Mouse (Mus musculus): Measurements from ENCODE around the gene Cln3. TPM values are rescaled to one million over a fixed set of nuclear protein-coding genes. Genes with fewer than 3 reads are reported as not detected.

Gene Cln3
- polyA plus RNA-seq, 1 experiment from 2014 or later, result 34.0 TPM

- H3K27ac ChIP-seq, result no peak overlapping the region
- no peaks in the 10 kb centered on the region for H3K36me3 ChIP-seq
- peak overlapping the region; percentile 50 for H3K4me2 ChIP-seq
- 0 out of 2 replicates have a peak overlapping the region, but pooled peaks have one; percentile 20 for H3K4me3 ChIP-seq
- H3K4me1 ChIP-seq, result peaks cover 11% of the 10 kb centered on the region
- WGBS, result 4% methylated on average over 16 of the region's 16 CpGs
- H3K9ac ChIP-seq, result peak overlapping the region; percentile 49
- H3K27me3 ChIP-seq, result peaks cover 29% of the 10 kb centered on the region
- H3K9me3 ChIP-seq, result no peaks in the 10 kb centered on the region
- 0 out of 2 replicates have a peak, but pooled peaks have one; percentile 12 for ATAC-seq (ENCODE audit: insufficient number of reproducible peaks, insufficient read depth, low FRiP score, low TSS enrichment, low read depth)
These were observed 2.2 kb upstream of the Cln3 start for GRCm38 (mm10) chr7:126587779-126588178.

GRCm38 (mm10) chr7:126586839-126587238 is 1.2 kb upstream of the Cln3 start:
- H3K9me3 ChIP-seq, result no peaks in the 10 kb centered on the region
- H3K27ac ChIP-seq, result no peak overlapping the region
- H3K4me3 ChIP-seq, result no peak overlapping the region
- no peak for ATAC-seq (ENCODE audit: insufficient number of reproducible peaks, insufficient read depth, low FRiP score, low TSS enrichment, low read depth)
- peaks cover 17% of the 10 kb centered on the region for H3K4me1 ChIP-seq
- no peak overlapping the region for H3K9ac ChIP-seq
- H3K4me2 ChIP-seq, result no peak overlapping the region
- H3K27me3 ChIP-seq, result peaks cover 29% of the 10 kb centered on the region
- WGBS, result 55% methylated on average over 8 of the region's 8 CpGs
- H3K36me3 ChIP-seq, result no peaks in the 10 kb centered on the region

GRCm38 (mm10) chr7:126584506-126584977 is 1.1 kb downstream of the Cln3 start, which contains the start of gene Apobr:
Apobr (plus strand) TSS chr7:126584942.
- peak within 1 kb of the TSS; percentile 60 for H3K4me3 ChIP-seq
- peaks cover 29% of the 10 kb centered on the region for H3K27me3 ChIP-seq
- H3K27ac ChIP-seq, result no peak within 1 kb of the TSS
- H3K9ac ChIP-seq, result no peak within 1 kb of the TSS
- WGBS, result 76% methylated on average over 8 of the region's 8 CpGs
- peaks cover 5% of the 10 kb centered on the region; the same call in 1 of the 2 replicates for H3K36me3 ChIP-seq
- no peak for ATAC-seq (ENCODE audit: insufficient number of reproducible peaks, insufficient read depth, low FRiP score, low TSS enrichment, low read depth)
- peak within 1 kb of the TSS; percentile 88 for H3K4me2 ChIP-seq
- peaks cover 25% of the 10 kb centered on the region for H3K4me1 ChIP-seq
- H3K9me3 ChIP-seq, result no peaks in the 10 kb centered on the region

- H3K36me3 ChIP-seq, result peaks cover 8% of the 10 kb centered on the region
- peak overlapping the region; percentile 60 for H3K4me3 ChIP-seq
- peak overlapping the region; percentile 88 for H3K4me2 ChIP-seq
- peak overlapping the region; percentile 81; the same call in 1 of the 2 replicates for H3K27ac ChIP-seq
- ATAC-seq (ENCODE audit: insufficient number of reproducible peaks, insufficient read depth, low FRiP score, low TSS enrichment, low read depth), result no peak
- peaks cover 25% of the 10 kb centered on the region for H3K4me1 ChIP-seq
- peak overlapping the region; percentile 72 for H3K9ac ChIP-seq
- H3K9me3 ChIP-seq, result no peaks in the 10 kb centered on the region
- peaks cover 29% of the 10 kb centered on the region for H3K27me3 ChIP-seq
- WGBS, result 58% methylated on average over 6 of the region's 6 CpGs
These were observed 1.9 kb downstream of the Cln3 start for GRCm38 (mm10) chr7:126583761-126584160.

- ATAC-seq (ENCODE audit: insufficient number of reproducible peaks, insufficient read depth, low FRiP score, low TSS enrichment, low read depth), result peak; percentile 81; the same call in 1 of the 2 replicates
- Histone ChIP-seq H3K9me3 (no peaks in the 10 kb centered on the region), H3K27ac (peak overlapping the region; percentile 81), H3K9ac (peak overlapping the region; percentile 72), H3K4me1 (peaks cover 23% of the 10 kb centered on the region), H3K4me3 (peak overlapping the region; percentile 60), H3K27me3 (peaks cover 29% of the 10 kb centered on the region), H3K36me3 (peaks cover 13% of the 10 kb centered on the region), H3K4me2 (peak overlapping the region; percentile 88)
- 2% methylated on average over 22 of the region's 22 CpGs for WGBS
These were observed 2.3 kb downstream of the Cln3 start for GRCm38 (mm10) chr7:126583251-126583709.

- peaks cover 18% of the 10 kb centered on the region for H3K36me3 ChIP-seq
- peaks cover 18% of the 10 kb centered on the region for H3K4me1 ChIP-seq
- H3K9ac ChIP-seq, result peak overlapping the region; percentile 72
- H3K4me2 ChIP-seq, result peak overlapping the region; percentile 88
- peaks cover 29% of the 10 kb centered on the region for H3K27me3 ChIP-seq
- H3K4me3 ChIP-seq, result peak overlapping the region; percentile 60
- no peaks in the 10 kb centered on the region for H3K9me3 ChIP-seq
- WGBS, result 2% methylated on average over 20 of the region's 20 CpGs
- ATAC-seq (ENCODE audit: insufficient number of reproducible peaks, insufficient read depth, low FRiP score, low TSS enrichment, low read depth), result peak; percentile 50; the same call in 1 of the 2 replicates
- no peak overlapping the region for H3K27ac ChIP-seq
These were observed 2.9 kb downstream of the Cln3 start for GRCm38 (mm10) chr7:126582759-126583158.

- 84% methylated on average over 6 of the region's 6 CpGs for WGBS
- Histone ChIP-seq H3K27me3 (peaks cover 18% of the 10 kb centered on the region), H3K27ac (no peak overlapping the region), H3K36me3 (peaks cover 27% of the 10 kb centered on the region), H3K4me3 (0 out of 2 replicates have a peak overlapping the region, but pooled peaks have one; percentile 11), H3K4me2 (peak overlapping the region; percentile 88), H3K9me3 (no peaks in the 10 kb centered on the region), H3K4me1 (peaks cover 16% of the 10 kb centered on the region), H3K9ac (0 out of 2 replicates have a peak overlapping the region, but pooled peaks have one; percentile 7)
- no peak for ATAC-seq (ENCODE audit: insufficient number of reproducible peaks, insufficient read depth, low FRiP score, low TSS enrichment, low read depth)
These were observed 4.0 kb downstream of the Cln3 start for GRCm38 (mm10) chr7:126581661-126582060.

- Histone ChIP-seq H3K9ac (no peak overlapping the region), H3K27me3 (0 out of 2 replicates have a peak, but pooled peaks cover 2% of the 10 kb centered on the region), H3K27ac (no peak overlapping the region), H3K9me3 (no peaks in the 10 kb centered on the region), H3K4me2 (no peak overlapping the region), H3K4me1 (peaks cover 16% of the 10 kb centered on the region), H3K4me3 (no peak overlapping the region), H3K36me3 (peaks cover 39% of the 10 kb centered on the region)
- WGBS, result 58% methylated on average over 8 of the region's 8 CpGs
- no peak for ATAC-seq (ENCODE audit: insufficient number of reproducible peaks, insufficient read depth, low FRiP score, low TSS enrichment, low read depth)
These were observed 6.4 kb downstream of the Cln3 start for GRCm38 (mm10) chr7:126579172-126579571.

- peaks cover 53% of the 10 kb centered on the region for H3K36me3 ChIP-seq
- 50% methylated on average over 8 of the region's 8 CpGs for WGBS
- ATAC-seq (ENCODE audit: insufficient number of reproducible peaks, insufficient read depth, low FRiP score, low TSS enrichment, low read depth), result no peak
These were observed 8.7 kb downstream of the Cln3 start for GRCm38 (mm10) chr7:126576946-126577345.

GRCm38 (mm10) chr7:126566094-126566765 is 19.4 kb downstream of the Cln3 start, which contains the start of gene Eif3c:
Eif3c (minus strand) TSS chr7:126566411.
- Histone ChIP-seq H3K9ac (peak within 1 kb of the TSS; percentile 90), H3K9me3 (no peaks in the 10 kb centered on the region), H3K36me3 (peaks cover 35% of the 10 kb centered on the region), H3K27ac (peak within 1 kb of the TSS; percentile 83), H3K27me3 (no peaks in the 10 kb centered on the region), H3K4me2 (peak within 1 kb of the TSS; percentile 71), H3K4me1 (peaks cover 5% of the 10 kb centered on the region), H3K4me3 (peak within 1 kb of the TSS; percentile 96)
- WGBS, result under 1% methylated on average over 46 of the region's 46 CpGs
- peak; percentile 90 for ATAC-seq (ENCODE audit: insufficient number of reproducible peaks, insufficient read depth, low FRiP score, low TSS enrichment, low read depth)

More at GRCm38 (mm10) chr7:126576946-126577345, 8.7 kb downstream of the Cln3 start:
- no peaks in the 10 kb centered on the region for H3K27me3 ChIP-seq
- H3K4me1 ChIP-seq, result peaks cover 9% of the 10 kb centered on the region
- no peak overlapping the region for H3K4me3 ChIP-seq
- H3K4me2 ChIP-seq, result no peak overlapping the region
- no peaks in the 10 kb centered on the region for H3K9me3 ChIP-seq
- no peak overlapping the region for H3K27ac ChIP-seq
- no peak overlapping the region for H3K9ac ChIP-seq

- H3K36me3 ChIP-seq, result peaks cover 40% of the 10 kb centered on the region
- no peaks in the 10 kb centered on the region for H3K9me3 ChIP-seq
- H3K4me1 ChIP-seq, result peaks cover 5% of the 10 kb centered on the region
- no peak for ATAC-seq (ENCODE audit: insufficient number of reproducible peaks, insufficient read depth, low FRiP score, low TSS enrichment, low read depth)
- peak overlapping the region; percentile 71 for H3K4me2 ChIP-seq
- under 1% methylated on average over 28 of the region's 28 CpGs for WGBS
- no peaks in the 10 kb centered on the region for H3K27me3 ChIP-seq
- peak overlapping the region; percentile 83 for H3K27ac ChIP-seq
- H3K4me3 ChIP-seq, result peak overlapping the region; percentile 96
- H3K9ac ChIP-seq, result peak overlapping the region; percentile 90
These were observed 19.9 kb downstream of the Cln3 start for GRCm38 (mm10) chr7:126565693-126566092.

Measured in embryonic facial prominence, embryonic 13.5 days (tissue).